Mouse (Mus musculus): ENCODE measurements around the gene Ccnd2.

The Ccnd2 gene

DNA sequence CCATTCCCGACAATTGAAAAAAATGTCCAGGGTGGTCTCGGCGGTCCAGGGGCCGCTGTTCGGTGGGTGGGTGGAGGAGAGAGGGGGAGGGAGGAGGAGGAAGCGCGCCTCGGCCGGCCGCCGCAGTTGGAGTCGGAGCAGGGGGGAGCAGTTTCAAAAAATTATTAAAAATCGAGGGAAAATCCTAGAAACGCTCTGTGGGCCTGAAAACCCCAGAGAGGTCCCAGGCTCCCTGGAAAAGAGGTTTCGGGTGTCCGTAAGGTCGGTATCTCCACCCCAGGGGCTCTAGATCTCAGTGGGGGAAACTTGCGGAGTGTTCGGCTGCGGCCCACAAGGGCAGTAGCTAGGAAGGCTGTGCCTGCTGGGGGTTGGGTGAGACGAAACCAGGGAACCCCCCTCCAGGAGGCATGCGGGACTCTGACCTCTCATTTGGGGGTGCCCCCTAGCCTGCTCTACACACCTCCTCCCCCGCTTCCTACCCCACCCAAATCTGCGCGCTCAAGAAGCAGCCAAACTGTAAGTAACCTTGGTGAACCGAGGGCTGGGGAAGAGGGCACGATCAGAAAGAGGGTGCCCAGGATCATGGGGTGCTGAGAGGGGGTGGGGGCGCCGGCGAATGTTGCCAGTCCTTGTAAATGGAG lies 2.6 kb downstream of the Ccnd2 start:
- CTCF ChIA-PET = interaction anchor here (0.6 to 0.7 kb wide), 3 partner anchors 199 to 318 kb away, joined by 3 to 6 read pairs (median 4); no protein-coding TSS in a partner anchor

GRCm38 (mm10) chr6:127148526-127149302 lies 3.3 kb downstream of the Ccnd2 start:
- CTCF ChIA-PET = interaction anchor here (0.5 to 1.1 kb wide), 6 partner anchors 18 to 211 kb away, joined by 3 to 9 read pairs (median 5); no protein-coding TSS in a partner anchor

DNA sequence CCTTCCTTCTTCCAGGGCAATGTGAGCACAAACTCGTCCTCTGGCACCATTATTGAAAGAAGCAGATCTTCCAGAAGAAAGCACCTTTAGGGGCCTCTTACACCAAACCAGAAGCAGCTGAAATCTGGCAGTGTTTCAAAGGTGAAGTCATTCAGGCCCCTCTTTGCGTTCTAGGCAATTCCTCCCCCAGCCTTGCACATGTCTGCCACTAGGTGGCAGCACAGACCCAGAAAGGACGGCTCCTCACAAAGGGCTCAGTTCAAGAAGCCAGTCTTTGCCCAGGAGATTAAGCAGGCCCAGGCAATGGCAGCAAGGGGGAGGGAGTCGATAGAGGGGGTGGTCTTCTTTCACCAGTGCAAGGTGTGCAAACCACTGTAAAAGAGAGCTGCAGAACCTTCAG lies 4.3 kb downstream of the Ccnd2 start:
- CTCF ChIA-PET = interaction anchor here (0.7 to 1.0 kb wide), 3 partner anchors 30 to 327 kb away, joined by 3 to 24 read pairs (median 5); no protein-coding TSS in a partner anchor

DNA sequence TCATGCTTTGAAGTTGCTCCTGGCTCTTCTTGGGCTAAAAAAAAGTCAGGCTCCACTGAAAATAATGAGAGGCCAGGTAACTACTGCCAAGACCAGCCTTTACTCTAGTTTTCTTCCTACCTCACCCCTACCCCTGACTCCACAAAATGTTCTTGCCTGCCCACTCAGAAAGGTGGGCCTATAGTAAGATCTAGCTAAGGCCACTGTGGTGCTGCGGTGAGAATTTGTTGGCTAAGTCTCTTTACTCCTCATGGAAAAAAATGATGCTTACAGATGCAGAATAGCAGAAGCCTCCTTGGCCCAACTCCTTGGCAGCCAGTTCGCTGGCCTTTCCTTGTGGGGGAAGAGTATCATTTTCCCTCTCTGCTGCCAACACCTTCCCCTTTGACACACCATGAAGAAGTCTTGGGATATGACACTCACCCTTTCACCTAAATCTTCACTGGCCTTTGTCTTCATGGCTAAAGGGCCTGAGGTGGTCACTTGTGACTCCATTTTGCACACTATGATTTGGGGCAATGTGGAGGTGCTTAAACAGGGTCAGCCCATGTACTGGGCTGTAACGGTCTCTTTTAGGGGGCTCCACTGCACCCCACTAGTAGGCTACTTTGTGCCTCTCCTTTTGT lies 5.6 kb downstream of the Ccnd2 start:
- CTCF ChIA-PET = interaction anchor here (0.6 kb wide), 2 partner anchors 297 to 1168 kb away, joined by 3 to 5 read pairs; no protein-coding TSS in a partner anchor

DNA sequence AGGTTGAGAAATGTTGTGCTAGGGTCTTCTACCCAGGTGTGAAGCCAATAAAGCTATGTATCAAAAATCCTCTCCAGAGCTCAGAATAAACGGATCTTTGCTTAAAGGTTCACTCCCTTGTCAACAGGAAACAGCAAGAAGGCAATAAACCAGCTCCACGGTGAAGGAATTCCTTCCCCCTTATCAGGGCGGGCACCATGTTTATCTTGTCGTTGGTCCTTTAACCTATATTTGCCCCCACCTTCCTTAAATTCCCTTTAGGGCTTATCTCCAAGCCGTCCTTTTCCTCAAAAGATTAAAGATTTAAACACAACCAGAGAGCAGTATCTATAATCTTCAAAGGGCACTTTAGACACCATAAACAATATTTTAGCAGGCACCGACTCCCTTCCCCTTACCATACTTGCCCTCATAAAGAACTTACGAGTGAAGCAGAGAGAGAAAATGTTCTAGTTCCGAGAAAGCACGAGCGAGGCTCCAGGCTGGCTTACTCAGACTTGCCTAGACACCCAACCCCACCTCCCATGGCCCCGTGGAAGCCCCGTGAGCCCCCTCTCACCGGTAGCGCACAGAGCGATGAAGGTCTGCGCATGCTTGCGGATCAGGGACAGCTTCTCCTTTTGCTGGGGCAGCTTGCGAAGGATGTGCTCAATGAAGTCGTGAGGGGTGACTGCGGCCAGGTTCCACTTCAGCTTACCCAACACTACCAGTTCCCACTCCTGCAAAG lies 6.4 kb downstream of the Ccnd2 start:
- CTCF ChIA-PET = interaction anchor here (0.6 kb wide), 2 partner anchors 296 to 1169 kb away, joined by 5 to 6 read pairs; no protein-coding TSS in a partner anchor

- CTCF ChIA-PET = interaction anchor here (0.5 to 1.1 kb wide), 3 partner anchors 191 to 418 kb away, joined by 4 read pairs; no protein-coding TSS in a partner anchor
Measured at GRCm38 (mm10) chr6:127143576-127144288, 8.3 kb downstream of the Ccnd2 start.

DNA sequence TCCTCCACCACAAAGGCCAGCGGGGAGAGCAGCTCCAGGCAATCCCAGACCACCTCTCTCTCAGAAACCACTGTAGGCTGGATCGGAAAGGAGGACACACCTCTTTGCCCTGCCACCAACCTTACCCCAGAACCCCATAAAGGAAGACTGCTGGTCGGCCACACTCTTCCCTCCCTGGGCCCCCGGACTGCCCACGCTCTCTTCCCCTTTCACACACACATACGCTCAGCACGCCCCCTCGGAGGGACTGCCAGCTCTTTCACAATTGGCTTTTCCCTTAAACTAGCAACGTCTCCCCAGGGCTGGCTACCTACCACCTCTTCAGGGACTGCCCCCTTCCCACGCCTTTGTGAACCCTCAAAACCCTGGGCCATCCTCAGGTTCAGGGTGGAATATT lies 8.9 kb downstream of the Ccnd2 start:
- CTCF ChIA-PET = interaction anchor here (0.5 kb wide), 1 partner anchor 192 kb away, joined by 4 read pairs; no protein-coding TSS in a partner anchor

DNA sequence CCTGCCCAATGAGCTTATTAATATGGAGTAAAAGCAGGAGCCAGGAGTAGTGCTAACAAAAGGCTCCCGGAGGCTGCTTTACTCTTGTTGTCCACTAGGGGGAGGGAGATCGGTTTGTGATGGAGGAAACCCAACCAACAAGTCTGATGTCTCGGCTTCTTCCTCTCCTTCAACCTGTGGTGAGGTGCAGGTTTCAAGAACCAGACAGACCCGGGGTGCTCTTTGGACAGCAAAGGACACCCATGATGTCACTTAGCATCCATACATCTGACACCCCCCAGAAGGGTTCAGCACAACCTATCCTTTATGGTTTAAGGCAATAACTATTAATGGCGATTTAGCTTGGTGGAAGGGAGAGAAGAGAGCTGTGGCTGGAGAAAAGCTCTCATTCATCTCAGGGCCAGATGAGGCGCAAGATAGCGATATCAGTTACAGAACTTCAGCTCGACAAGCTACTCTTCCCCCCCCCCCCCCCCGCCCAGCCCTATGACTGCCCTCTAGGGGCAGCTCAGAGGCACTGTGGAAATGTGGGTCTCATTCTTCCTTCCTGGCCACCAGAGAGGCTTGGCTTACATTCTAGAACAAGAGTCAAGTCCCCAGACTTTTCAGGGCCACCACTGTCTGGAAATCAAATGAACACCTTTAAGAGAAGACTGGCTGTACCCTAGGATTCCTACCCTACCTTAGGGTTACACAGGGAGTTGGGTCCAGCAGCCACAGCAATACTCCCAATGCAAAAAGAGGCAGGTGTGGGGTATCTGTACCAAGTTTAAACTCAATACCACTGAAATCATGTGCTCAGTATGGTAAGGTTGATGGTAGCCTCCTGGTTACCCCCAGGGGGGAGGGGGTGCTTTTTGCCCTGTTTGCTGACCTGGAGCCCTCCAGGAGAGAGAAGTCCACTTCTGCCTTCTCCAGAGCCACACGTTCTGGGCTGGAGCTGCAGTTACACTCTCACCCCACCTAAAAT lies 9.6 kb downstream of the Ccnd2 start:
- CTCF ChIA-PET = interaction anchor here (0.6 to 0.7 kb wide), 3 partner anchors 104 to 222 kb away, joined by 3 to 6 read pairs (median 3); no protein-coding TSS in a partner anchor

- CTCF ChIA-PET = interaction anchor here (0.7 kb wide), 1 partner anchor 418 kb away, joined by 3 read pairs; no protein-coding TSS in a partner anchor
Measured at GRCm38 (mm10) chr6:127138962-127139361, 13.0 kb downstream of the Ccnd2 start.

GRCm38 (mm10) chr6:127133433-127134245 lies 18.4 kb downstream of the Ccnd2 start:
- CTCF ChIA-PET = no interaction called here

GRCm38 (mm10) chr6:127132719-127133118 lies 19.3 kb downstream of the Ccnd2 start:
- CTCF ChIA-PET = no interaction called here

- CTCF ChIA-PET = no interaction called here
Measured at GRCm38 (mm10) chr6:127131946-127132345, 20.0 kb downstream of the Ccnd2 start.

DNA sequence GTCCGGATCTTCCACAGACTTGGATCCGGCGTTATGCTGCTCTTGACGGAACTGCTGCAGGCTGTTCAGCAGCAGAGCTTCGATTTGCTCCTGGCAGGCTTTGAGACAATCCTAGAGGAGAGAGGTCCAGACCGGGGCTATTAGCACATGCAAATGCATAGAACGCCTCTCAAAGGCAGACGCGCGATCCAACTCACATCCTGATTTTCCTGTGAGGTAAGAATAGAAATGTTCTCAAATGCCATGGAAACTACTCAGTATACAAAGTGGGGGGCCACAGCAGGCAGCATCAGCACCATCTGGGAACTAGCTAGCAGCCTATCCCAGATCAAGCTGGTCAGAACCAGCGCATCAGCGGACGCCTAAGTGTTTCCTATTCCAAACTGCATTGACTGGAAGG lies 21.6 kb downstream of the Ccnd2 start:
- CTCF ChIA-PET = no interaction called here

DNA sequence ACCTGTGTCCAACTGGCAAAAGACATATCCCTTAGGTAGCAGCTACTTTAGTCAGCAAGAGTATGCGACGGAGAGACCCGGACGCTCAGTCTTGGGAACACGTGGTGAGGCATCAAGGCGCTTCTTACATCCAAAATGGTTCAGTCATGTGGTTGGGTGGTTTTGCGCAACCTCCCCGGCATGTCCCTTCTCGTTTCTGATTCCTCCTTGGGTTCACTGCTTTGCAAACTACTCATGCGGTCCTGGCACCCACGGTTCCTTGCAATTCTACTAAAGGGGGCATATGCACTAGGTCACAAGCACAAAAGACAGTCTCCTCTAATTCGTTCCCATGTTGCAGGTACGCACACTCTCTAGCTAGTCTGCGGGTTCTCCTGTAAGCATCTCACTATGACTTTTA lies 22.3 kb downstream of the Ccnd2 start:
- CTCF ChIA-PET = no interaction called here

DNA sequence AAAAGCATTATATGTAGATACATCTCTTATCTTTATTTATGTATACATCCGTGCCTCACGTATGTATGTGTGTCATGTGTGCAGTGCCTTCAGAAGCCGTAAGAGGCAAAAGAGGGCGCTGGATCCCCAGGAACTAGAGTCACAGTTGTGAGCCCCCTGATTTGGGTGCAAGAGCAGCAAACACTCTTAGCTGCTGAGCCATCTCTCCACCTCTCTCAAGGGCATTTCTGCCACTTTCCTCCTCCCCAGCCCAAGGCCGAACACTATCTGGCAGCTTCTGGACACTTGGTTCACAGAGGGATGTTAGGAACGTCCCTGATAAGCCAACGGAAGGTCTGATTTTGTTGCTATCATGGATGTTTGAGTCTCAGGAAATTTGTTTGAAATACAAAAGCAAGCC lies 28.5 kb downstream of the Ccnd2 start:
- CTCF ChIA-PET = no interaction called here

DNA sequence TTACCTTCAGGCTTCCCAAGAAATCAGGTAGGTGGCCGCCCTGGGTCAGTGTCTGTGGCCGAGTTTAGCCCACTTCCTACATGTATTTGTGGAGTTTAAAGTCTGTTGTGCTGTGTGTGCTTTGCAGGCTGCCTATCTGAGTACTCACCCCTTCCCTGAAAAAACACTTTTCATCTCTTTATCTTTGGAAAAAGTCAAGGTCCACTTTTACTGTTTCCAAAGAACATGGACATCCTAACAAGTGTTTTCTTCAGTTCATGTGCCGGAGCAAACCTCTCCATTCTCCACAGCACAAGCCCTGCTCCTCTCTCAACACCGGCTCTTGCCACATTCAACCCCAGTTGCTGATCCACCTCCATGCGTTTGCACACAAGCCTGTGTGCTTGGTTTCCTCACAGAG lies 29.0 kb downstream of the Ccnd2 start:
- CTCF ChIA-PET = no interaction called here

DNA sequence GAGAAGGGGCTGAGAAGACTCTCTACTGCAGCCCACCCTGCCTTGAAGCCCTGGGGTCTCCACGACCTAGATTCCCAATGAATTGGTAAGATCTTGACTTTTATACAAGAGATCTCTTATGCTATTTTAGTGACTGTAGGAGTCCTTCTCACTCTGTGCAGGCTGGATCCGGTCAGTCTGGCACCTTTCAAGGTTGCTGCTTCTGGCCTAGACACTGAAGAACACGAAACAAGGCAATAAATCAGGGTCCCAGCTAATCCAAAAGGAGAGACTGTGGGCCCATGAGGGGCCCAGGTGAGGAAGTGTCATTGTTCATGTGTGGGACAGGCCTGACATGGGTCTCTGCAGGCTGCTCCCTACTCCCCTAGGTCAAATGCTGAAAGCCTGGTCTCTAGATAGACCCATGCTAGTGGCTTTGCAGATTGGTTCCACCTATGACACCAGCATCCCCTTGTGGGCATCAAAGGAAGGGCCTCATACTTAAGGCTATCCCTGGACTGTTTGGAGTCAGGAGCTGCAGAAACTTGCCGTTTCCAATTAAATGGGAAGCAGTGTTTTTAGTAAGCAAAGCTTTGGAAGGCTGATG lies 29.7 kb downstream of the Ccnd2 start:
- CTCF ChIA-PET = interaction anchor here (0.6 kb wide), 1 partner anchor 1354 kb away, joined by 3 read pairs; no protein-coding TSS in a partner anchor

GRCm38 (mm10) chr6:127114753-127115456 lies 37.1 kb downstream of the Ccnd2 start:
- CTCF ChIA-PET = no interaction called here

Data from spleen, embryonic (tissue).